Mouse (Mus musculus) kidney, adult 2 months (tissue): ENCODE results near the gene Lamc2. TPM values are rescaled to one million over a fixed set of nuclear protein-coding genes. Genes with fewer than 3 reads are reported as not detected.

Experiments used
- DNase-seq: peaks from one replicate; pipeline ENCODE4 v3.0.0; 2021
- H3K27ac ChIP-seq: fragments of 200-500 bp; 2 replicates; pipeline ENCODE4 v1.5.1; 2012; ENCODE audit warnings: low read depth, low read length, control low read depth, inconsistent platforms; ENCODE audit not compliant: insufficient read depth
- H3K27me3 ChIP-seq: fragments of 200-500 bp; replicated peaks from 2 replicates; pipeline ENCODE4 v1.6.1; 2012; ENCODE audit warnings: mild to moderate bottlenecking, moderate library complexity, low read length, inconsistent platforms; ENCODE audit not compliant: control insufficient read depth, insufficient read depth
- H3K36me3 ChIP-seq: fragments of 200-500 bp; 2 replicates; pipeline ENCODE4 v1.6.1; 2012; ENCODE audit warnings: mild to moderate bottlenecking, moderate library complexity, low read length, inconsistent platforms; ENCODE audit not compliant: control insufficient read depth, insufficient read depth
- H3K4me1 ChIP-seq: fragments of 200-500 bp; 2 replicates; pipeline ENCODE4 v1.6.1; 2011; ENCODE audit warnings: low read length; ENCODE audit not compliant: control insufficient read depth, insufficient read depth
- H3K4me3 ChIP-seq: fragments of 200-500 bp; 2 replicates; pipeline ENCODE4 v1.5.1; 2011; ENCODE audit warnings: mild to moderate bottlenecking, low read depth, low read length, control low read depth; ENCODE audit not compliant: insufficient read depth
- CTCF ChIP-seq: fragments of 200-500 bp; conservative IDR thresholded peaks from 2 replicates; pipeline ENCODE4 v1.5.1; 2011; ENCODE audit warnings: low read depth, mild to moderate bottlenecking, control low read depth, low read length, moderate library complexity, mixed read lengths; ENCODE audit not compliant: insufficient read depth, insufficient read length
- POLR2A ChIP-seq: fragments of 200-500 bp; IDR thresholded peaks from one replicate; pipeline ENCODE4 v1.6.1; 2011; ENCODE audit warnings: low read depth, low read length, control low read depth
- WGBS: fragments of 180-500 bp; shearing (Covaris S2); methylation state at CpG from one replicate; pipeline ENCODE4 v1.1.7; 2018; 5-methylcytosine and 5-hydroxymethylcytosine counted together
- polyA plus RNA-seq: library from polyadenylated mRNA; depleted of rRNA; stranded (reverse); fragments of >200 nt; gene quantifications from 2 replicates; pipeline ENCODE4 v1.2.3, GENCODE M21; 2012

Lamc2 gene
- polyA plus RNA-seq, 1 experiment, result 7.0 TPM

- Histone ChIP-seq H3K36me3 (no peaks in the 10 kb centered on the region), H3K4me3 (no peak overlapping the region), H3K27ac (no peak overlapping the region), H3K27me3 (no peaks in the 10 kb centered on the region), H3K4me1 (no peaks in the 10 kb centered on the region; the same call in 1 of the 2 replicates)
- 71% methylated on average over 5 of the region's 5 CpGs for WGBS
- no peak for DNase-seq
- no peak for TF ChIP-seq POLR2A
- no peak for TF ChIP-seq CTCF
Observed at GRCm38 (mm10) chr1:153121320-153121719, 64.9 kb downstream of the Lamc2 start.

- Histone ChIP-seq H3K27ac (no peak overlapping the region), H3K4me3 (no peak overlapping the region), H3K36me3 (no peaks in the 10 kb centered on the region), H3K27me3 (no peaks in the 10 kb centered on the region), H3K4me1 (no peaks in the 10 kb centered on the region; the same call in 1 of the 2 replicates)
- WGBS, result 88% methylated on average over 6 of the region's 6 CpGs
- TF ChIP-seq POLR2A (no peak), CTCF (no peak)
- DNase-seq, result no peak
Observed at GRCm38 (mm10) chr1:153120544-153120943, 65.7 kb downstream of the Lamc2 start.

GRCm38 (mm10) chr1:153115315-153115714 lies 70.9 kb downstream of the Lamc2 start:
- Histone ChIP-seq H3K27me3 (no peaks in the 10 kb centered on the region; the same call in 1 of the 2 replicates), H3K4me1 (no peaks in the 10 kb centered on the region), H3K36me3 (no peaks in the 10 kb centered on the region), H3K4me3 (no peak overlapping the region), H3K27ac (no peak overlapping the region)
- DNase-seq, result no peak
- TF ChIP-seq CTCF (0 out of 2 replicates have a peak, but pooled peaks have one; percentile 10), POLR2A (no peak)
- 91% methylated on average over 8 of the region's 8 CpGs for WGBS

GRCm38 (mm10) chr1:153111596-153111995 lies 74.7 kb downstream of the Lamc2 start:
- no peak overlapping the region for H3K4me3 ChIP-seq
- no peak overlapping the region for H3K27ac ChIP-seq
- WGBS, result 83% methylated on average over 4 of the region's 4 CpGs
- H3K27me3 ChIP-seq, result no peaks in the 10 kb centered on the region; the same call in 1 of the 2 replicates
- no peaks in the 10 kb centered on the region for H3K36me3 ChIP-seq
- no peak for DNase-seq
- TF ChIP-seq CTCF (no peak), POLR2A (no peak)
- no peaks in the 10 kb centered on the region for H3K4me1 ChIP-seq

- no peak for DNase-seq
- Histone ChIP-seq H3K36me3 (no peaks in the 10 kb centered on the region), H3K4me3 (no peak overlapping the region), H3K4me1 (no peaks in the 10 kb centered on the region), H3K27ac (no peak overlapping the region), H3K27me3 (no peaks in the 10 kb centered on the region; the same call in 1 of the 2 replicates)
- WGBS, result 37% methylated on average over 3 of the region's 3 CpGs
- TF ChIP-seq CTCF, result no peak
- no peak for TF ChIP-seq POLR2A
Observed at GRCm38 (mm10) chr1:153109836-153110235, 76.4 kb downstream of the Lamc2 start.

GRCm38 (mm10) chr1:153109346-153109745 lies 76.9 kb downstream of the Lamc2 start:
- Histone ChIP-seq H3K4me3 (no peak overlapping the region), H3K4me1 (no peaks in the 10 kb centered on the region), H3K27ac (no peak overlapping the region), H3K36me3 (no peaks in the 10 kb centered on the region), H3K27me3 (no peaks in the 10 kb centered on the region; the same call in 1 of the 2 replicates)
- no peak for DNase-seq
- TF ChIP-seq CTCF, result no peak
- no peak for TF ChIP-seq POLR2A
- WGBS, result 69% methylated on average over 5 of the region's 5 CpGs

GRCm38 (mm10) chr1:153107866-153108265 lies 78.4 kb downstream of the Lamc2 start:
- Histone ChIP-seq H3K27me3 (no peaks in the 10 kb centered on the region; the same call in 1 of the 2 replicates), H3K27ac (no peak overlapping the region), H3K36me3 (no peaks in the 10 kb centered on the region), H3K4me3 (no peak overlapping the region), H3K4me1 (no peaks in the 10 kb centered on the region)
- DNase-seq, result no peak
- WGBS, result 85% methylated on average over 7 of the region's 7 CpGs
- TF ChIP-seq POLR2A, result no peak
- no peak for TF ChIP-seq CTCF
